Mouse (Mus musculus) gastrocnemius, postnatal 25 days (tissue): ENCODE data around the gene Cdk15. TPM values are rescaled to one million over a fixed set of nuclear protein-coding genes. Genes with fewer than 3 reads are reported as not detected.

Experiments
- DNase-seq: peaks from one replicate; pipeline ENCODE4 v3.0.0; 2022
- total RNA-seq, 2 experiments: library from RNA; stranded (reverse); gene quantifications; 1 replicate in 1 of 2; 2 replicates in 1 of 2; pipeline ENCODE4 v1.2.3; 2021

Gene Cdk15
- total RNA-seq, 2 experiments from 2014 or later, result 0.20 TPM; not detected in 1

DNA sequence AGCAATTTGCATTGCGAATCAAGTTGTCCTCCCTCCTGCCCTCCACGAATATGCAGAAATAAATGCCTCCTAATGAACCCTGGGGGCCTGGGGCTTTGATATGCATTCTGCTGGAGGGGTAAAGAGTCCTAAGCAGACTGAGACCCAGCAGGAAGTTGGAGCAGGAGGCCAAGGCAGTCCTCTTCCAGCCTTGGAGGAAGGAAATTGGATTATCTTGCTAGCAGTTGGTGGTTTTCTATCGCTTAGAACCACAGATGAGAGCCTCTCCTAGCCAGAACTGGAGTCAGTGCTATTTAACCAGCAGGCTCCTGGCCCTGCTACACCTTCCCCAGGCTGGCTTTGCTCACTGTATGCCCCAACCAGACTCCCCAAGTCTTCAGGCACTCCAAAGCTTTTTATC, 119.9 kb downstream of the Cdk15 start:
- DNase-seq, result no peak

- DNase-seq, result no peak
Measured at GRCm38 (mm10) chr1:59377312-59377711, 120.6 kb downstream of the Cdk15 start.

DNA sequence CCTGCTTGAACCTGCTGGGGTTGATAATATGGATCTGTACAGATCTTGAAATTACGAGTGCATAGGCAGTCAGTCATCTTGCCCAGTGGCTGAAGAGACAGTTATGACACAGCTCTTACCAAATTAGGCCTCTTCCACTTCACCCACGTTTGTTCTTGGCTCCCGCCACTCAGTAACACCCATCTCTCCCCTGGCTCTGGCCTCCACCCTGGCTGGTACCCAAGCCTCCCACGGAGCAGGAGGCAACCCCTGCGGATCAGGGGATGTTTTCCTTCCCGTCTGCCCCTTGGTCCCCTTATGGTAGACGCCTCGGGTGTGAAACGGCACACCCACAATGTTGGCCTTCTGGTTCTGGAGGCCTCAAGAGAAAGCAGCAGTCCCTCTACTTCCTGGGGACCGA, 124.2 kb downstream of the Cdk15 start:
- no peak for DNase-seq

- DNase-seq, result no peak
Measured at GRCm38 (mm10) chr1:59381483-59381882, 124.8 kb downstream of the Cdk15 start.

DNA sequence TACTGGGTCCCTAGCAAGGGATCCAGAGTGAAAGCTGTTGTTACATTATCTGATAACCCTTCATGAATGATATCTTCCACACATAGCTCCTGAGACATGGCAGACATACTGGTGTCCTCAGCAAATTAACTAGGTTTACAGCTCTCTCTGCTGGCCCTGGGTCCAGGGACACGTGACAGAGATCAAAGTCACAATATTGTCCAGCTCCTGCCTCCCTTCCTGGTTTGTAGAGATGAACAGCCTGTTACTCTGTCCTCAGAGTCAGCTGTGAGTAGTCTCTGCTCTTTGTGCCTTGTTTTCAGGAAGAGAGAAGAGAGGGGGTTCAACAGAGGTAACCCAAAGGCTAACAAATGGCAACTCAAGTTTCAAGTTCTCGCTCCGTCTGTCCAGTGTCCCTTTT, 125.8 kb downstream of the Cdk15 start:
- no peak for DNase-seq

DNA sequence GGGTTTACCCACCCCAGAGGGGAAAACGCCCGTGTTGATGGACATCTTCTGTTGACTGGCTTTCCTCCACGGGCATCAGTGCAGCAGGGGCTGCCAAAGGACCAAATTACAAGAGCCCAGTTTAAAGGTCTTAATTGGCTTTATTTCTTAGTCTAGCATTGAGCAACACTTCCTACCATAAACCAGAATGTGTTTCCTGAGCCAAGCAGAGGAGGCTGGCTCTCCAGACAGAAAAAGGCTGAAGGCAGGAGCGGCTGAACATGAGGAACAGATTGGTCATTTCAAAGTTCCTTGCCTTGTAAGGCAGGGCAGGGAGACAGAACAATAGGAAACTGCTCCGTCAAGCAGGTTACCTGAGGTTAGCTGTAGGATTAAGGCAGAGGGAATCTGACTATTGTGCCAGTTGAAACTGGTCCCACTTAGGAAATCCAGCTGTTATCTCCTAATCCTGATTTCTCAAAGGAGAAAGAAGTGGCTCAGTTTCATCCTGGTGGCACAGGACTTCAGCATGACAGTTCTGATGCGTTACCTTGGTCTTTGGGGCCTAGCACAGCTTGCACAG, 126.4 kb downstream of the Cdk15 start:
- DNase-seq, result no peak

- no peak for DNase-seq
Measured at GRCm38 (mm10) chr1:59384400-59384799, 127.7 kb downstream of the Cdk15 start.

- DNase-seq, result no peak
Measured at GRCm38 (mm10) chr1:59385641-59386040, 128.9 kb downstream of the Cdk15 start.

DNA sequence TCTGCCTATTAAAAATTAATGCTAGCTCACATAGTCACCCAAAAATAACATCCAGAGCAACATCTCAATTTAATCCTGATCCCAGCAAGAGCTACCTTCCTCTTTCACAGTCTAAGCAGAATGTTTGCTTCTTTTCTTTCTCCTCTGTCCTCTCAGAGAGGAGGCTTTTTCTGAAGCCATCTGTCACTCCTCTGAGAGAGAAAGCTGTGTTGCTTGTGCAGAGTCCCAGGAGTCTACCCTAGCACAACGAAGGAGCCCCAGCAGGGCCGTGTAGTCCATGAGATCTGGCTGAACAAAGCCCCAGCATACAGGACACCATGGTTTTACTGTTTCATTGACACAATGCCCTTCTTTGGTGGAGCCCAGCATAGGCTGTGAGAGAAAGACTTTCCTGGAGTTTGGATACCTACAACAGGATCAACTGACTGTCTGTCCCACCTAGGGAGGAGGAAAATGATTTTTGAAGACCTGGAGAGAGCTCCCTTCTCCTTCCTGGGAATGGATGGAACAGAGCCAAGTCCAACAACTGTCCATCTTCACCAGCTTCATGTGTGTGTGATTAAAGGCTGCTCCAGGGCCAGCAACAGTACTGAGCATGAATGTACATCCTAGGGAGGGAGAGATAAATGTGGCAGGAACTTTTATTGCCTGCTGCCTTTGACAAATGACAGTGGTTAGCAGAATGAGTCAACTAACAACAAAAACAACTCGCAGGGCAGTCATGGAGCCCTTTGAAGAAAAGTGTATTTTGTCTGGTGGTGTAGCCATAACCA, 131.0 kb downstream of the Cdk15 start:
- no peak for DNase-seq

DNA sequence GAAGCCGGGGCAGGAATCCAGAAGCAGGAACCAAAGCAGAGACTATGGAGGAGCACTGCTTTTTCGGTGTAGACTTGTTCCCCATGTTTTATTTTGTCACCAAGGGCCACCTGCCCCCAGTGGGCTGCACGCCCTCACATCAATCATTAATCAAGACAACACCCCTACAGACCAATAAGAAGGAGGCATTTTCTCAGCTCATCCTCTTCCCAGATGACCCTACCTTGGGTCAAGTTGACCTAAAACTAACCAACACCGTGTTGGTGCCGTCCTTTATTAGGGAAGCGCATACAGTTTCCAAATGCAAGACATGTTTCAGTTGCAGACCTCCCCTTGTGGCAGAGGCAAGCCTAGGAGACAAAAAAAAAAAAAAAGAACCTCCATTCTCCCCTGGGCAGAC, 132.5 kb downstream of the Cdk15 start:
- DNase-seq, result no peak

DNA sequence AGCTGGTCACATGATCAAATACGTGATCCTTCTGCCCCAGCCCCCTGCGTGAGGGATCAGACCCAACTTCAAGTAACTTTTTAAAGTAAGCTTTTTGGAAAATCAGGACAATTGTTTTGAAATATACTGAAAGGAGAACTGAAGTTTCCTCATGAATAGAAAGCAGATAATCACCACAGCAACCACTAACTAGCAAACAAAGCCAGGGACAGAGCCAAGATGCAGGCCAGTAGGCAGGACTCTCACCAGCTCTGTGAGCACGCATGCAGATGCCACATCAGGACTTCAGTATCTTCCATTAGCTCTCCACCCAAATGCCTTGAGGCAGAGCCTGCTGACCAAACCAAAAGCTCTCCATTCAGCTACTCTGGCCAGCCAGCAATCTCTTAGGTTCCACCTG, 135.0 kb downstream of the Cdk15 start:
- DNase-seq, result no peak

DNA sequence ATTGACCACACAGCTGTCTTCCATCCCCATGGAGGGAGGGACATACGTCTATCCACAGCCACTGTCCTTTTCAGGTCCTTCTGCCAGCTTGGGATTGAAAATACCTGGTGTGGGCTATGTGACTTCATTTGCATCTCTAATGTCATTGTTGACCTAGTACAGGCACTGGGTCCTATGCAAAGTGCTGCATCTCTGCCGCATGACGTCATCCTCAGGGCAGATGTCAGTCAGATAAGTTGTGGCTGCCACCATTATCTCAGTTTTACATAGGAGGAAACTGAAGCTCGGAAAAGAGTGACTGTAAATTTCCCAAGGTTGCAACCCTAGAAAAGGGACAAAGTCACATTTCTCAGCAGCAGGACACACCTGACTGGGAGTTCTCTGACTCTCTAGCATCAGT, 137.4 kb downstream of the Cdk15 start:
- no peak for DNase-seq

DNA sequence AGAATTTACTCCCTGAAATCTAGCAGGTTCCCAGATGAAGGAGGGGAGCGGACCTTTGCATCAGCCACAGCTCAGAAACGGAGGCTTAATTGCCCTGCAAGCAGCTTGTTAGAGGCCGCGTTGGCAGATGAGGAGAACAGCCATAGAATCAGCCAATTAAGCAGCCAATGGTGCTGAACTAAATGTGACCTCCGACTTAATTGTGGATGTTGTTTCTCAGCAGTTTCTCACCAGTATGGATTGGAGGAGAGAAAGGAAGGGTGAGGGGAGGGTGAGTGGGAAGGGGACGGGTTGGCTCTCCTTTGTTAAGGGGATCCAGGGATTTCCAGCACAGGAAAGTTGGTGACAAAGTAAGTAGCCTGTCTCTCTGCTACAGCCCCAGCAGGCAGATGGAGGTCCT, 137.9 kb downstream of the Cdk15 start:
- DNase-seq, result no peak

DNA sequence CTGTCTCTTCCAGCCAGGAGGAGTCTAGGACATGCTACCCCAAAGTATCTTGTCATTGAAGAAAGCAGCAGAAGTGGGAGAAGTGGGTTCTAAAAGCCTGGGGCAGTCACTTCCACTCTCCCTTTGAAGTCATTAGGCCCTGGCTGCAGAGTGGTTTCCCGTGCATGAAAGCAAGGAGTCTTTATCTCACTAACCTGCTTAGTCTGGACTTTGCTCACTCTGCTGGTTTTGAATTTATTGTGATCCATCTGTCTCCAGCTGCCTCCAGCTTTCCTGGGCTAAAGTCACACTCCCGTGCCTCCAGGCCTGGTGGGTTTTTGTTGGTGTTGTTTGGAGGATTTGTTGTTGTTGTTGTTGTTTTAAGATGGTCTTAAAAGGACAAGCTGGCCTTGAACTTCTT, 139.3 kb downstream of the Cdk15 start:
- DNase-seq, result no peak

DNA sequence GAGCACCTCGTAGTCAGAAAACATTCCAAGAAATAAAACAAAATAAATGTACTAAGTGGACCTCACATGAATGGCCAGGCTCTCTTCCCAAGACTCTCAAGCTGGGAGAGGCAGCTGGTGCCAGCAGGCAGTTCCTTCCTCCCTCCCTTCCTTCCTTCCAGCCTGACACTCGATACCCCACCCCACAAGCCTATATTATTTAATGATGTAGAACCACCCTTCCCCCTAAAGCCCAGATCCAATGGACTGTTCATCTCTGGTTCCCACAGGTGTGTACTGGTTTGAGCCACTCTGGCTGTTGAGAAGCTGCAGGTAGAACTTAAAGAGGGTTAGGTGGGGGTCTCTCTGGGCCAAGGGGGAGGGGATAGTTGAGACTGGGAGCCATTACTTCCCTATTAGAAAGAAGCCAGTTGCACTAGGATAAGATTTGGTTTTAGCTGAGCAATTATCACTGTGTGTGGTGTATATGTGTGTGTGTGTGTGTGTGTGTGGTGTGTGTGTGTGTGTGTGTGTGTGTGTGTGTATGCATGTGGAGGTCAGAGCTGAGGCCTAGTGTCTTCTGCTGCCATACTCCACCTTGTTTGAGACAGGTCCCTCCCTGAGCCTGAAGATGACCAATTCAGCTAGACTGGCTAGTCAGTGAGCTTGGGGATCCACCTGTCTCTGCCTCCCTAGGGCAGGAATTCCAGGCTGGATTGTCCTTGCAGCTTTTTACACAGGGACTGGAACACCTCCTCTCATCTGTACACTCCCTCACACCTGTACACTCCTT, 143.0 kb downstream of the Cdk15 start:
- no peak for DNase-seq

GRCm38 (mm10) chr1:59401253-59401652, 144.5 kb downstream of the Cdk15 start:
- DNase-seq, result no peak

Other genes with a start within 250 kb of the Cdk15 start
- gene C2cd6, start 162.0 kb upstream of the Cdk15 start, total RNA-seq, result not detected
- 1 to 10 TPM; 2.6 to 3.0 TPM for gene Tmem237, start 136.5 kb upstream of the Cdk15 start, total RNA-seq
- under 1 TPM in 1 of 2 experiments, not detected in 1; 0.20 TPM for gene Mpp4, start 93.5 kb upstream of the Cdk15 start, total RNA-seq
- 10 to 100 TPM; 14.4 to 15.1 TPM for gene Als2, start 19.7 kb upstream of the Cdk15 start, total RNA-seq
- 10 to 100 TPM; 17.3 to 24.8 TPM for gene Fzd7, start 225.5 kb downstream of the Cdk15 start, total RNA-seq